Mouse (Mus musculus) forebrain, embryonic 13.5 days (tissue): ENCODE data around the gene Faxc. TPM values are rescaled to one million over a fixed set of nuclear protein-coding genes. Genes with fewer than 3 reads are reported as not detected.
A peak's percentile ranks its signal among the peaks of the same experiment; 100 is the strongest.

Source experiments
- ATAC-seq: fragments of 200-750 bp; cut with Nextera tagmentation; 2 replicates; pipeline ENCODE4 v1.8.0; 2017
- H3K27ac ChIP-seq: fragments of 300-500 bp; sonication (generic); 2 replicates; pipeline ENCODE4 v1.5.1; 2015; ENCODE audit warnings: inconsistent platforms, mild to moderate bottlenecking, moderate library complexity
- H3K27me3 ChIP-seq: fragments of 300-500 bp; sonication (generic); 2 replicates; pipeline ENCODE4 v1.6.1; 2015; ENCODE audit warnings: mild to moderate bottlenecking, inconsistent platforms
- H3K36me3 ChIP-seq: fragments of 300-500 bp; sonication (generic); 2 replicates; pipeline ENCODE4 v1.6.1; 2015; ENCODE audit warnings: mild to moderate bottlenecking, inconsistent platforms; ENCODE audit not compliant: poor library complexity, severe bottlenecking
- H3K4me1 ChIP-seq: fragments of 300-500 bp; sonication (generic); 2 replicates; pipeline ENCODE4 v1.6.1; 2015; ENCODE audit warnings: inconsistent platforms
- H3K4me2 ChIP-seq: fragments of 300-500 bp; sonication (generic); 2 replicates; pipeline ENCODE4 v1.6.1; 2015; ENCODE audit warnings: inconsistent platforms, mild to moderate bottlenecking, moderate library complexity
- H3K4me3 ChIP-seq: fragments of 300-500 bp; sonication (generic); 2 replicates; pipeline ENCODE4 v1.5.1; 2015; ENCODE audit warnings: mild to moderate bottlenecking, inconsistent platforms
- H3K9ac ChIP-seq: fragments of 300-500 bp; sonication (generic); 2 replicates; pipeline ENCODE4 v1.6.1; 2015; ENCODE audit warnings: mild to moderate bottlenecking, inconsistent platforms
- H3K9me3 ChIP-seq: fragments of 300-500 bp; sonication (generic); replicated peaks from 2 replicates; pipeline ENCODE4 v1.6.1; 2016; ENCODE audit warnings: inconsistent platforms
- WGBS: fragments of 180-500 bp; shearing (Covaris S2); methylation state at CpG from one replicate; pipeline ENCODE4 v1.1.7; 2015; 5-methylcytosine and 5-hydroxymethylcytosine counted together
- polyA plus RNA-seq: library from polyadenylated mRNA; unstranded; fragments of >200 nt; fragmentation: Nextera tagmentation; extraction: Ambion mirVana; gene quantifications from 2 replicates; pipeline ENCODE4 v1.2.1, GENCODE M21; 2015

Gene Faxc
- polyA plus RNA-seq, 1 experiment from 2014 or later = 14.5 TPM

GRCm38 (mm10) chr4:21971949-21972348 is 40.8 kb downstream of the Faxc start:
- no peak overlapping the region for H3K9ac ChIP-seq
- H3K9me3 ChIP-seq = no peaks in the 10 kb centered on the region
- H3K36me3 ChIP-seq = peaks cover 20% of the 10 kb centered on the region
- H3K4me3 ChIP-seq = no peak overlapping the region
- no peak for ATAC-seq
- WGBS = 21% methylated on average over 1 of the region's 1 CpGs
- H3K27me3 ChIP-seq = no peaks in the 10 kb centered on the region
- no peak overlapping the region for H3K4me2 ChIP-seq
- no peak overlapping the region for H3K27ac ChIP-seq
- H3K4me1 ChIP-seq = peaks cover 9% of the 10 kb centered on the region

- WGBS = 52% methylated on average over 3 of the region's 3 CpGs
- peaks cover 14% of the 10 kb centered on the region for H3K36me3 ChIP-seq
These were observed 43.0 kb downstream of the Faxc start for GRCm38 (mm10) chr4:21974126-21974525.

GRCm38 (mm10) chr4:21980471-21980870 is 49.3 kb downstream of the Faxc start:
- no peaks in the 10 kb centered on the region for H3K4me1 ChIP-seq
- no peak for ATAC-seq
- H3K27ac ChIP-seq = no peak overlapping the region
- peaks cover 20% of the 10 kb centered on the region for H3K36me3 ChIP-seq
- no peak overlapping the region for H3K4me3 ChIP-seq
- H3K9ac ChIP-seq = no peak overlapping the region
- 92% methylated on average over 4 of the region's 4 CpGs for WGBS
- no peaks in the 10 kb centered on the region for H3K27me3 ChIP-seq
- H3K4me2 ChIP-seq = no peak overlapping the region
- no peaks in the 10 kb centered on the region for H3K9me3 ChIP-seq

More at GRCm38 (mm10) chr4:21974126-21974525, 43.0 kb downstream of the Faxc start:
- Histone ChIP-seq H3K27ac (no peak overlapping the region), H3K27me3 (no peaks in the 10 kb centered on the region), H3K4me2 (no peak overlapping the region), H3K9ac (no peak overlapping the region), H3K9me3 (no peaks in the 10 kb centered on the region), H3K4me3 (no peak overlapping the region), H3K4me1 (peaks cover 9% of the 10 kb centered on the region)
- ATAC-seq = 0 out of 2 replicates have a peak, but pooled peaks have one; percentile 25

GRCm38 (mm10) chr4:21982449-21982848 is 51.3 kb downstream of the Faxc start:
- Histone ChIP-seq H3K27ac (no peak overlapping the region), H3K4me2 (no peak overlapping the region), H3K9me3 (no peaks in the 10 kb centered on the region), H3K4me3 (no peak overlapping the region), H3K27me3 (no peaks in the 10 kb centered on the region), H3K36me3 (peaks cover 19% of the 10 kb centered on the region), H3K4me1 (no peaks in the 10 kb centered on the region), H3K9ac (no peak overlapping the region)
- WGBS = 94% methylated on average over 9 of the region's 9 CpGs
- ATAC-seq = no peak

GRCm38 (mm10) chr4:21986857-21987256 is 55.7 kb downstream of the Faxc start:
- H3K4me2 ChIP-seq = no peak overlapping the region
- no peak overlapping the region for H3K27ac ChIP-seq
- H3K4me1 ChIP-seq = no peaks in the 10 kb centered on the region
- ATAC-seq = no peak
- WGBS = 90% methylated on average over 8 of the region's 8 CpGs
- H3K36me3 ChIP-seq = peaks cover 19% of the 10 kb centered on the region
- no peak overlapping the region for H3K4me3 ChIP-seq
- H3K27me3 ChIP-seq = no peaks in the 10 kb centered on the region
- no peaks in the 10 kb centered on the region for H3K9me3 ChIP-seq
- H3K9ac ChIP-seq = no peak overlapping the region

DNA sequence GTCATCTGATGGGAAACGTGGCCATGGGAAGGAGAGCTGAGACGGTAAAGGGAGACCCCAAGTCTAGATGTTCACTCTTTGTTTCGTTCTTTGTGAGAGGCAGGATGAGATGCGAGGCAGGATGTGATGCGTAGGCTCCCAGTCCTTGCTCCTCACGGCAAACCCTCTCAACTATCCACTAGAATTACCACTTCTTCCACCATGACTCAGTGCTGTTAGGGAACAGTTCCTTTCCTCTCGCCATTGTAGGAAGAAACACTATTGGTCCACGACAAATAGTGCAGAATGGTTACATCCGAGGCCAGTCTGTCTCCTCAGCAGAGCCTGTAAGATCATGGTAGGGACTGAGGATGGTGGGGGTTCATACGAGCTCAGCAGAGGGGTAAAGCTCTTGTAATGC is 56.3 kb downstream of the Faxc start:
- H3K4me1 ChIP-seq = no peaks in the 10 kb centered on the region
- H3K27me3 ChIP-seq = no peaks in the 10 kb centered on the region
- H3K9ac ChIP-seq = no peak overlapping the region
- 87% methylated on average over 10 of the region's 10 CpGs for WGBS
- no peak overlapping the region for H3K4me2 ChIP-seq
- no peak overlapping the region; the same call in 1 of the 2 replicates for H3K27ac ChIP-seq
- peaks cover 16% of the 10 kb centered on the region for H3K36me3 ChIP-seq
- no peak overlapping the region for H3K4me3 ChIP-seq
- no peak for ATAC-seq
- H3K9me3 ChIP-seq = no peaks in the 10 kb centered on the region

GRCm38 (mm10) chr4:21989571-21990091 is 58.5 kb downstream of the Faxc start:
- WGBS = 88% methylated on average over 3 of the region's 3 CpGs
- H3K4me2 ChIP-seq = no peak overlapping the region
- H3K4me1 ChIP-seq = no peaks in the 10 kb centered on the region
- H3K27ac ChIP-seq = no peak overlapping the region
- H3K9me3 ChIP-seq = no peaks in the 10 kb centered on the region
- no peaks in the 10 kb centered on the region for H3K27me3 ChIP-seq
- no peak for ATAC-seq
- H3K4me3 ChIP-seq = no peak overlapping the region
- no peak overlapping the region for H3K9ac ChIP-seq
- H3K36me3 ChIP-seq = peaks cover 28% of the 10 kb centered on the region

DNA sequence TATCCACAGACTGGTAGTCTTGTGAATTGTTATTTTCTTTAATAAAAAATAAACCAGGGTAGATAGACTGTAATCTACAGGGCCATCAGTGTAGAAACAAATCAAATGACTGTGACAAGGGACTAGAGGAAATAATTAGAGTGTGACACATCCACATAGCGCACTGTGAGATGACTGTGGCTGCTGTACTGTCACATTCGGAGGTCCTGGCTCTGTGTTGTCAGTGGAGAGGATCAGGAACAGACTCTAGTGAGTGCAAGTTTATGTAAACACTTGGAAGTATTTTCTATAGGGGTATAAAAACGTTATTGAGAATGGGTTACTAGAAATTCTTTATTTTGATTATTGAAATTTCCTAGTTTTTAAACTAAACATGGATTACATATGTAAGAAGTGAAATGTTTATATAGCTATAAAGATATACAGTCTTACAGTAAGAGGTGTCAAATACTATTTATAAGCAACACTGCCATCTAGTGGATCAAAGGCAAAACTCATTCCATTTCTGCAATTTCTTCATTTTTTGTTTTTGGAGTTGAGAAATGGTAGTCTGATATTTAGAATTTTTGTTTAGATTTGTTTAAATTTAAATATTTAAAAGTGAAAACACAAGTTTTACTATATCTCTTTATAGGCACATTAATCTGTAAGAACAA is 59.6 kb downstream of the Faxc start:
- Histone ChIP-seq H3K4me3 (no peak overlapping the region), H3K4me2 (no peak overlapping the region), H3K36me3 (peaks cover 30% of the 10 kb centered on the region), H3K9ac (no peak overlapping the region), H3K27ac (no peak overlapping the region), H3K27me3 (no peaks in the 10 kb centered on the region), H3K4me1 (no peaks in the 10 kb centered on the region), H3K9me3 (no peaks in the 10 kb centered on the region)
- WGBS = 51% methylated on average over 3 of the region's 3 CpGs
- ATAC-seq = peak; percentile 66

- WGBS = 13% methylated on average over 9 of the region's 9 CpGs
- peak; percentile 84 for ATAC-seq
- H3K4me1 ChIP-seq = 0 out of 2 replicates have a peak, but pooled peaks cover 5% of the 10 kb centered on the region
- no peaks in the 10 kb centered on the region for H3K9me3 ChIP-seq
- H3K9ac ChIP-seq = no peak overlapping the region
- H3K27me3 ChIP-seq = no peaks in the 10 kb centered on the region
- H3K36me3 ChIP-seq = no peaks in the 10 kb centered on the region
- no peak overlapping the region for H3K4me2 ChIP-seq
- H3K27ac ChIP-seq = no peak overlapping the region
- H3K4me3 ChIP-seq = no peak overlapping the region
These were observed 86.7 kb downstream of the Faxc start for GRCm38 (mm10) chr4:22017656-22018379.

GRCm38 (mm10) chr4:22018414-22018813 is 87.3 kb downstream of the Faxc start:
- no peaks in the 10 kb centered on the region for H3K27me3 ChIP-seq
- H3K27ac ChIP-seq = no peak overlapping the region
- ATAC-seq = peak; percentile 42
- WGBS = 48% methylated on average over 5 of the region's 5 CpGs
- H3K4me2 ChIP-seq = no peak overlapping the region
- no peak overlapping the region for H3K9ac ChIP-seq
- H3K36me3 ChIP-seq = no peaks in the 10 kb centered on the region
- H3K9me3 ChIP-seq = no peaks in the 10 kb centered on the region
- 0 out of 2 replicates have a peak, but pooled peaks cover 5% of the 10 kb centered on the region for H3K4me1 ChIP-seq
- no peak overlapping the region for H3K4me3 ChIP-seq

DNA sequence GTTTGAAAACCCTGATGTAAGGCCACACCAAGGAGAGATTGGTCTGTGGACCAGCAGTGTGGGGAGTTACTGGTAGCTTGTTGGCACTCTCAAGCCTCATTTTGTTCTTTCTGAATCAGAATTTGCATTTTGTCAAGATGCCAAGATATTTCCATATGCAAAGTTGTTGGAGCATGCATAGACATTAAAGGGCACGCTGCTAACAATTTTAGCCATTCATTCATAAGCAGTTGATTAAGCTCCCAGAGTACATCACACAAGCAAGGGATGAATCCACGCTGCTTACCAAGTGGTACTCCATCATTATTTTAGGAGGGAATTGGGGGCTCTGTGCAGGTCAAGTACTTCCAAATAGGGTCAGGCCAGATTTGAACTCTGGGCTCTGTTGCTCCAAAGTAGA is 98.8 kb downstream of the Faxc start:
- ATAC-seq = peak; percentile 95
- 0 out of 2 replicates have a peak, but pooled peaks cover 3% of the 10 kb centered on the region for H3K27me3 ChIP-seq
- no peak overlapping the region for H3K4me3 ChIP-seq
- H3K36me3 ChIP-seq = no peaks in the 10 kb centered on the region
- no peak overlapping the region for H3K27ac ChIP-seq
- H3K4me2 ChIP-seq = no peak overlapping the region
- WGBS = 22% methylated on average over 2 of the region's 2 CpGs
- no peak overlapping the region for H3K9ac ChIP-seq
- H3K9me3 ChIP-seq = no peaks in the 10 kb centered on the region
- peaks cover 5% of the 10 kb centered on the region for H3K4me1 ChIP-seq
